Mouse (Mus musculus): ENCODE data around the gene Vwa8.

Gene Vwa8

GRCm38 (mm10) chr14:79186976-79187375 is 338.1 kb downstream of the Vwa8 start:
- DNase-seq, result no peak

- no peak for DNase-seq
These were observed 347.9 kb downstream of the Vwa8 start for GRCm38 (mm10) chr14:79196711-79197110.

GRCm38 (mm10) chr14:79198066-79198465 is 349.2 kb downstream of the Vwa8 start:
- DNase-seq, result no peak

- no peak for DNase-seq
These were observed 351.5 kb downstream of the Vwa8 start for GRCm38 (mm10) chr14:79200133-79200891.

GRCm38 (mm10) chr14:79200892-79201285 is 352.0 kb downstream of the Vwa8 start:
- no peak for DNase-seq

- peak; percentile 26 to 42 for DNase-seq
These were observed 354.0 kb downstream of the Vwa8 start for GRCm38 (mm10) chr14:79202722-79203362.

GRCm38 (mm10) chr14:79203496-79204158 is 354.8 kb downstream of the Vwa8 start:
- no peak for DNase-seq

- DNase-seq, result peak; percentile 48 to 69
These were observed 356.0 kb downstream of the Vwa8 start for GRCm38 (mm10) chr14:79204866-79205265.

GRCm38 (mm10) chr14:79206210-79206609 is 357.4 kb downstream of the Vwa8 start:
- DNase-seq, result peak in 1 of 2 experiments; percentile 35

- DNase-seq, result no peak
These were observed 359.6 kb downstream of the Vwa8 start for GRCm38 (mm10) chr14:79208468-79208867.

GRCm38 (mm10) chr14:79209813-79210212 is 361.0 kb downstream of the Vwa8 start:
- no peak for DNase-seq

GRCm38 (mm10) chr14:79212380-79212991 is 363.6 kb downstream of the Vwa8 start:
- DNase-seq, result no peak

GRCm38 (mm10) chr14:79214129-79214528 is 365.3 kb downstream of the Vwa8 start:
- no peak for DNase-seq

- peak in 1 of 2 experiments; percentile 39 for DNase-seq
These were observed 365.9 kb downstream of the Vwa8 start for GRCm38 (mm10) chr14:79214660-79215249.

GRCm38 (mm10) chr14:79216366-79216765 is 367.5 kb downstream of the Vwa8 start:
- DNase-seq, result no peak

GRCm38 (mm10) chr14:79223431-79224036 is 374.7 kb downstream of the Vwa8 start:
- DNase-seq, result no peak

GRCm38 (mm10) chr14:79225458-79225857 is 376.6 kb downstream of the Vwa8 start:
- DNase-seq, result no peak

GRCm38 (mm10) chr14:79226056-79226455 is 377.2 kb downstream of the Vwa8 start:
- DNase-seq, result no peak

- no peak for DNase-seq
These were observed 377.9 kb downstream of the Vwa8 start for GRCm38 (mm10) chr14:79226741-79227140.

GRCm38 (mm10) chr14:79227955-79228354 is 379.1 kb downstream of the Vwa8 start:
- DNase-seq, result peak; percentile 20 to 60

- DNase-seq, result no peak
These were observed 382.8 kb downstream of the Vwa8 start for GRCm38 (mm10) chr14:79231677-79232076.

- DNase-seq, result no peak
These were observed 384.8 kb downstream of the Vwa8 start for GRCm38 (mm10) chr14:79233697-79234096.
